Mouse (Mus musculus) liver, embryonic 14.5 days (tissue): ENCODE data around the gene Naaladl1. TPM values are rescaled to one million over a fixed set of nuclear protein-coding genes. Genes with fewer than 3 reads are reported as not detected.

Experiments
- ATAC-seq: fragments of 200-750 bp; cut with Nextera tagmentation; 2 replicates; pipeline ENCODE4 v1.8.0; 2017; ENCODE audit warnings: moderate number of reproducible peaks, mild to moderate bottlenecking, moderate library complexity; ENCODE audit not compliant: insufficient read depth
- DNase-seq, 3 experiments: peaks; one replicate each; pipeline ENCODE4 v3.0.0-alpha.2; 2012 to 2013; ENCODE audit warnings: low read depth in 3 of 3, low spot score in 3 of 3
- H3K27ac ChIP-seq: fragments of 300-500 bp; sonication (generic); 2 replicates; pipeline ENCODE4 v1.5.1; 2014; ENCODE audit warnings: moderate library complexity, mild to moderate bottlenecking, control low read depth, inconsistent platforms
- H3K27me3 ChIP-seq: fragments of 300-500 bp; sonication (generic); 2 replicates; pipeline ENCODE4 v1.6.1; 2014; ENCODE audit warnings: mild to moderate bottlenecking, low read length, moderate library complexity; ENCODE audit not compliant: control insufficient read depth, insufficient read depth
- H3K36me3 ChIP-seq: fragments of 300-500 bp; sonication (generic); replicated peaks from 2 replicates; pipeline ENCODE4 v1.6.1; 2014; ENCODE audit warnings: low read depth; ENCODE audit not compliant: control insufficient read depth, insufficient read depth
- H3K4me1 ChIP-seq, 2 experiments: fragments of 200-500 bp in 1 of 2; fragments of 300-500 bp in 1 of 2; sonication (generic) in 1 of 2; replicated peaks; 2 replicates each; pipeline ENCODE4 v1.6.1; 2012 to 2014; ENCODE audit warnings: antibody characterized with exemption in 1 of 2, inconsistent platforms in 1 of 2, low read length in 1 of 2; ENCODE audit not compliant: control insufficient read depth in 2 of 2, insufficient read depth in 2 of 2
- H3K4me2 ChIP-seq: fragments of 300-500 bp; sonication (generic); 2 replicates; pipeline ENCODE4 v1.6.1; 2014; ENCODE audit warnings: low read depth, mild to moderate bottlenecking, control low read depth, moderate library complexity
- H3K4me3 ChIP-seq, 2 experiments: fragments of 200-500 bp in 1 of 2; fragments of 300-500 bp in 1 of 2; sonication (generic) in 1 of 2; 2 replicates each; pipeline ENCODE4 v1.5.1; 2012 to 2014; ENCODE audit warnings: low read depth in 2 of 2, low read length in 2 of 2, mild to moderate bottlenecking in 2 of 2, control low read depth in 1 of 2, inconsistent platforms in 1 of 2, moderate library complexity in 1 of 2; ENCODE audit not compliant: insufficient read depth in 1 of 2
- H3K9ac ChIP-seq: fragments of 300-500 bp; sonication (generic); replicated peaks from 2 replicates; pipeline ENCODE4 v1.6.1; 2014; ENCODE audit warnings: mild to moderate bottlenecking, control low read depth, moderate library complexity
- H3K9me3 ChIP-seq: fragments of 300-500 bp; sonication (generic); 2 replicates; pipeline ENCODE4 v1.6.1; 2016; ENCODE audit warnings: low read length, mixed read lengths; ENCODE audit not compliant: control insufficient read depth
- CTCF ChIP-seq: IDR thresholded peaks from 2 replicates; pipeline ENCODE4 v1.5.1; 2016; ENCODE audit warnings: antibody characterized with exemption, low read depth, control low read depth
- EP300 ChIP-seq: IDR thresholded peaks from 2 replicates; pipeline ENCODE4 v1.6.1; 2016; ENCODE audit warnings: antibody characterized with exemption, low read depth
- WGBS: fragments of 180-500 bp; shearing (Covaris S2); extraction: QIAGEN DNeasy Blood & Tissue Kit; methylation state at CpG from one replicate; pipeline ENCODE4 v1.1.7; 2014; ENCODE audit not compliant: insufficient replicate concordance; 5-methylcytosine and 5-hydroxymethylcytosine counted together
- polyA plus RNA-seq, 2 experiments: library from polyadenylated mRNA; depleted of rRNA in 1 of 2; stranded (reverse) in 1 of 2; unstranded in 1 of 2; fragments of >200 nt; fragmentation: Nextera tagmentation in 1 of 2; extraction: Ambion mirVana in 1 of 2; gene quantifications; 2 replicates each; pipeline versions ENCODE4 v1.2.1 to v1.2.3; 2012 to 2014

Naaladl1 gene
- polyA plus RNA-seq, 2 experiments: 1.1 to 4.3 TPM

GRCm38 (mm10) chr19:6116113-6116850 lies 10.7 kb downstream of the Naaladl1 start:
- Histone ChIP-seq H3K27ac (no peak overlapping the region), H3K36me3 (peaks cover 15% of the 10 kb centered on the region), H3K4me1 (peaks cover 9% of the 10 kb centered on the region in 2 experiments), H3K27me3 (no peaks in the 10 kb centered on the region), H3K4me2 (peak overlapping the region; percentile 97), H3K9me3 (no peaks in the 10 kb centered on the region), H3K4me3 (peak overlapping the region in 1 of 2 experiments; percentile 84; a peak in 2 of 4 replicates), H3K9ac (peak overlapping the region; percentile 37)
- no peak for TF ChIP-seq CTCF
- no peak for TF ChIP-seq EP300
- no peak for ATAC-seq
- 84% methylated on average over 15 of the region's 15 CpGs for WGBS
- no peak for DNase-seq

DNA sequence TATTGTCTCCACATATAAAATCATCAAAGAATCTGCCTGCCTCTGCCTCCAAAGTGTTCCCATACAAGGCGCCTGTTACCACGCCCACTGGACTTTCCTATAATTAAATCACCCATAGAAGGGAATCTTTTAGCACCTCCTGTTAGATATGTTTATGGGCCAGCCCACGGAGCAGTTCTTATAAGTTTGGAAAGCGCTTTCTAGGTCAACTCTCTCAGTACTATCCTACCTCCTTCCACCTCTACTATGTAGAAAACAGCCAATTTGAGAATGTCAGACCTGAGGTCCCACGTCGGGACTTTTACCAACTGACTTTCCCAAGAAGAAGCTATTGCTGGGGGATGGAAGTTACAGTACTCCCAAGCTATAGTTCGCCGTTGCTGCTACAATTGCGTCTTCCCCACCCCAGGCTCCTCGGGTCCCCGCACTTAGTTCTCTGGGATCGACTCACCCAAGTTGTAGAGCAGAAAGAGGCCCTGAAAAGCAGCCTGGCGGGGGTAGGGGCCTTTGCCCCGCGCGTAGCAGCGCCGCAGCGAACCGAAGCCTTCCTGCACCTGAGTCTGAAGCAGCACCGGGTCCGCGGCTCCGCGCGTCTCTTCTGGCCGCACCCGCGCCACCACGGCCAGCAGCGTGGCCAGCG lies 11.9 kb downstream of the Naaladl1 start:
- no peak for DNase-seq
- H3K27me3 ChIP-seq: no peaks in the 10 kb centered on the region
- H3K4me2 ChIP-seq: peak overlapping the region; percentile 97
- H3K9ac ChIP-seq: peak overlapping the region; percentile 86
- no peaks in the 10 kb centered on the region for H3K9me3 ChIP-seq
- 2% methylated on average over 32 of the region's 32 CpGs for WGBS
- H3K36me3 ChIP-seq: peaks cover 15% of the 10 kb centered on the region
- H3K27ac ChIP-seq: peak overlapping the region; percentile 90
- no peak for ATAC-seq
- TF ChIP-seq EP300: no peak
- no peak for TF ChIP-seq CTCF
- H3K4me1 ChIP-seq: peaks cover 9% of the 10 kb centered on the region in 2 experiments
- peak overlapping the region; percentile 74 to 84 for H3K4me3 ChIP-seq

DNA sequence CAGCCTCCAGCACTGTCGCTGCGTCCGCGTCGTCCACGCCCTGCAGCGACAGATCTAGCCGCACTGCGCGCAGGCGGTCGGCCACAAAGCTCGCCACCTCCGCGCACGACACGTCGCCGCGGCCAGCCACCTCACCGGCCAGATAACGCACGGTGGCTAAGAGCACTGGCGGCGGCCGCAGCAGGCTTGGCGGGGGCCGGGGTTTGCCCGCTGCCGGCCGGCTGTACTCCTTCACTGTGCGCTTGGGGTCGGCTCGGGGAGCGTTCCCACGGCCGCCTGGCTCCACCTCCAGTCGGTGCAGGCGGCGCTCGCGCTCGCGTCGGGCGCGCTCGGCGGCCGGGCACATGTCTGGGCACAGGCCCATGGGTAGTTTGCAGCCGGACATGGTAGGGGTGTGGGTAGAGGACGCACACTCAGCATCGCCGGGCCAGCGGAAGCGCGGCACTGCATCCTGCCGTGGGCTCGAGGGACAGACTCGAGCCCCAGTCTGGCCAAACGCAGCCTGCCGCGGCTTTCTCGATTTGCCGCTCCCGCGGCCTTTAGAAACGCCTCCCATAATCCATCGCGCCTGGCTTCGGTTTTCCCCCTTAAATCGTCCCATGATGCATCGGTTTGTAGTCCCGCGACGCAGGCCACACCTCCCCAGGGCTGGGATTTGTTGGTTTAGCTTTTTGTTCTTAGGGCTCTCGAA lies 12.5 kb downstream of the Naaladl1 start, which contains the start of gene Sac3d1:
Gene Sac3d1 (minus strand): TSS at position 665 of the 691 bp plus-strand sequence.
- TF ChIP-seq EP300 (no peak), CTCF (peak; percentile 18; the same call in 1 of the 2 replicates)
- H3K4me1 ChIP-seq: peaks cover 9% of the 10 kb centered on the region in 2 experiments
- H3K27ac ChIP-seq: peak within 1 kb of the TSS; percentile 90
- peak within 1 kb of the TSS; percentile 86 for H3K9ac ChIP-seq
- H3K4me3 ChIP-seq: peak within 1 kb of the TSS; percentile 74 to 84
- H3K4me2 ChIP-seq: peak within 1 kb of the TSS; percentile 97
- no peaks in the 10 kb centered on the region for H3K9me3 ChIP-seq
- ATAC-seq (peak; percentile 81), DNase-seq (peak; percentile 87 to 89 (median 87))
- H3K36me3 ChIP-seq: peaks cover 15% of the 10 kb centered on the region
- under 1% methylated on average over 77 of the region's 77 CpGs for WGBS
- H3K27me3 ChIP-seq: no peaks in the 10 kb centered on the region

GRCm38 (mm10) chr19:6118677-6119185 lies 13.1 kb downstream of the Naaladl1 start:
- WGBS: 4% methylated on average over 8 of the region's 8 CpGs
- DNase-seq (no peak), ATAC-seq (no peak)
- Histone ChIP-seq H3K9me3 (no peaks in the 10 kb centered on the region), H3K4me3 (peak overlapping the region; percentile 37 to 84), H3K27me3 (no peaks in the 10 kb centered on the region), H3K36me3 (peaks cover 15% of the 10 kb centered on the region), H3K27ac (peak overlapping the region; percentile 22; the same call in 1 of the 2 replicates), H3K4me2 (peak overlapping the region; percentile 97), H3K4me1 (peaks cover 9 to 12% of the 10 kb centered on the region in 2 experiments), H3K9ac (peak overlapping the region; percentile 86)
- TF ChIP-seq EP300 (no peak), CTCF (no peak)
